Mouse (Mus musculus) kidney, embryonic 14.5 days (tissue): ENCODE data around the gene Arl4d. TPM values are rescaled to one million over a fixed set of nuclear protein-coding genes. Genes with fewer than 3 reads are reported as not detected.
A peak's percentile ranks its signal among the peaks of the same experiment; 100 is the strongest.

Experiments used
- ATAC-seq: fragments of 200-750 bp; cut with Nextera tagmentation; 2 replicates; pipeline ENCODE4 v1.8.0; 2017; ENCODE audit warnings: moderate number of reproducible peaks, mild to moderate bottlenecking, moderate TSS enrichment, moderate library complexity; ENCODE audit not compliant: low FRiP score, low TSS enrichment
- H3K27ac ChIP-seq: fragments of 300-500 bp; sonication (generic); 2 replicates; pipeline ENCODE4 v1.5.1; 2014; ENCODE audit warnings: low read depth, mild to moderate bottlenecking, low read length, moderate library complexity, mixed read lengths
- H3K27me3 ChIP-seq: fragments of 300-500 bp; sonication (generic); 2 replicates; pipeline ENCODE4 v1.6.1; 2014; ENCODE audit warnings: mild to moderate bottlenecking, low read length; ENCODE audit not compliant: control insufficient read depth, insufficient read depth
- H3K36me3 ChIP-seq: fragments of 300-500 bp; sonication (generic); 2 replicates; pipeline ENCODE4 v1.6.1; 2014; ENCODE audit warnings: low read length, mixed read lengths; ENCODE audit not compliant: control insufficient read depth, insufficient read depth
- H3K4me1 ChIP-seq: fragments of 300-500 bp; sonication (generic); 2 replicates; pipeline ENCODE4 v1.6.1; 2014; ENCODE audit warnings: low read length, mixed read lengths; ENCODE audit not compliant: control insufficient read depth, insufficient read depth
- H3K4me2 ChIP-seq: fragments of 300-500 bp; sonication (generic); replicated peaks from 2 replicates; pipeline ENCODE4 v1.6.1; 2014; ENCODE audit warnings: low read depth, mild to moderate bottlenecking, low read length
- H3K4me3 ChIP-seq: fragments of 300-500 bp; sonication (generic); 2 replicates; pipeline ENCODE4 v1.5.1; 2014; ENCODE audit warnings: mild to moderate bottlenecking, low read length
- H3K9ac ChIP-seq: fragments of 300-500 bp; sonication (generic); 2 replicates; pipeline ENCODE4 v1.6.1; 2014; ENCODE audit warnings: low read depth, mild to moderate bottlenecking, low read length, moderate library complexity
- H3K9me3 ChIP-seq: fragments of 300-500 bp; sonication (generic); 2 replicates; pipeline ENCODE4 v1.6.1; 2016; ENCODE audit warnings: low read length; ENCODE audit not compliant: control insufficient read depth
- WGBS: fragments of 180-500 bp; shearing (Covaris S2); extraction: QIAGEN DNeasy Blood & Tissue Kit; methylation state at CpG from one replicate; pipeline ENCODE4 v1.1.7; 2014; 5-methylcytosine and 5-hydroxymethylcytosine counted together
- polyA plus RNA-seq: library from polyadenylated mRNA; unstranded; fragments of >200 nt; fragmentation: Nextera tagmentation; extraction: Ambion mirVana; gene quantifications from 2 replicates; pipeline ENCODE4 v1.2.1, GENCODE M21; 2014

Arl4d gene
- polyA plus RNA-seq, 1 experiment from 2014 or later, result 2.4 TPM

GRCm38 (mm10) chr11:101682410-101682960 is 17.1 kb downstream of the Arl4d start:
- no peak overlapping the region for H3K9ac ChIP-seq
- no peak overlapping the region for H3K4me2 ChIP-seq
- H3K27me3 ChIP-seq, result no peaks in the 10 kb centered on the region
- H3K4me3 ChIP-seq, result no peak overlapping the region
- ATAC-seq, result no peak
- H3K36me3 ChIP-seq, result no peaks in the 10 kb centered on the region
- 71% methylated on average over 7 of the region's 7 CpGs for WGBS
- no peaks in the 10 kb centered on the region for H3K9me3 ChIP-seq
- no peaks in the 10 kb centered on the region for H3K4me1 ChIP-seq
- no peak overlapping the region for H3K27ac ChIP-seq

- no peak overlapping the region for H3K4me3 ChIP-seq
- 0 out of 2 replicates have a peak overlapping the region, but pooled peaks have one; percentile 37 for H3K27ac ChIP-seq
- H3K4me2 ChIP-seq, result no peak overlapping the region
- H3K4me1 ChIP-seq, result peaks cover 6% of the 10 kb centered on the region; the same call in 1 of the 2 replicates
- WGBS, result 46% methylated on average over 13 of the region's 13 CpGs
- ATAC-seq, result 0 out of 2 replicates have a peak, but pooled peaks have one; percentile 57
- no peaks in the 10 kb centered on the region for H3K36me3 ChIP-seq
- H3K9me3 ChIP-seq, result no peaks in the 10 kb centered on the region
- H3K27me3 ChIP-seq, result no peaks in the 10 kb centered on the region
- H3K9ac ChIP-seq, result no peak overlapping the region; the same call in 1 of the 2 replicates
Measured at GRCm38 (mm10) chr11:101687351-101688301, 22.3 kb downstream of the Arl4d start.

GRCm38 (mm10) chr11:101689701-101690113 is 24.4 kb downstream of the Arl4d start:
- Histone ChIP-seq H3K27me3 (no peaks in the 10 kb centered on the region), H3K4me1 (peaks cover 6% of the 10 kb centered on the region; the same call in 1 of the 2 replicates), H3K9ac (no peak overlapping the region), H3K4me2 (no peak overlapping the region), H3K4me3 (no peak overlapping the region), H3K36me3 (no peaks in the 10 kb centered on the region), H3K27ac (no peak overlapping the region), H3K9me3 (no peaks in the 10 kb centered on the region)
- ATAC-seq, result no peak
- WGBS, result 73% methylated on average over 10 of the region's 10 CpGs

- no peak overlapping the region for H3K9ac ChIP-seq
- WGBS, result 77% methylated on average over 5 of the region's 5 CpGs
- no peaks in the 10 kb centered on the region for H3K27me3 ChIP-seq
- no peaks in the 10 kb centered on the region for H3K9me3 ChIP-seq
- H3K4me3 ChIP-seq, result no peak overlapping the region
- H3K36me3 ChIP-seq, result no peaks in the 10 kb centered on the region
- peaks cover 7% of the 10 kb centered on the region for H3K4me1 ChIP-seq
- no peak overlapping the region for H3K27ac ChIP-seq
- no peak for ATAC-seq
- H3K4me2 ChIP-seq, result no peak overlapping the region
Measured at GRCm38 (mm10) chr11:101690326-101690725, 25.0 kb downstream of the Arl4d start.

- WGBS, result under 1% methylated on average over 20 of the region's 20 CpGs
Measured at GRCm38 (mm10) chr11:101695906-101696661, 30.7 kb downstream of the Arl4d start.

GRCm38 (mm10) chr11:101697156-101697861 is 32.0 kb downstream of the Arl4d start:
- Histone ChIP-seq H3K36me3 (no peaks in the 10 kb centered on the region), H3K4me1 (peaks cover 28% of the 10 kb centered on the region), H3K27me3 (no peaks in the 10 kb centered on the region), H3K27ac (peak overlapping the region; percentile 48; the same call in 1 of the 2 replicates), H3K9me3 (no peaks in the 10 kb centered on the region), H3K4me2 (no peak overlapping the region), H3K9ac (no peak overlapping the region), H3K4me3 (no peak overlapping the region)
- no peak for ATAC-seq
- WGBS, result 91% methylated on average over 9 of the region's 9 CpGs

More at GRCm38 (mm10) chr11:101695906-101696661, 30.7 kb downstream of the Arl4d start:
- no peaks in the 10 kb centered on the region for H3K36me3 ChIP-seq
- peak overlapping the region; percentile 73 for H3K27ac ChIP-seq
- H3K4me1 ChIP-seq, result peaks cover 28% of the 10 kb centered on the region
- peak; percentile 40; the same call in 1 of the 2 replicates for ATAC-seq
- peak overlapping the region; percentile 30 for H3K4me3 ChIP-seq
- no peaks in the 10 kb centered on the region for H3K9me3 ChIP-seq
- peak overlapping the region; percentile 54 for H3K4me2 ChIP-seq
- no peaks in the 10 kb centered on the region for H3K27me3 ChIP-seq
- peak overlapping the region; percentile 54 for H3K9ac ChIP-seq

GRCm38 (mm10) chr11:101698114-101698513 is 32.8 kb downstream of the Arl4d start:
- no peak overlapping the region for H3K4me2 ChIP-seq
- H3K9ac ChIP-seq, result no peak overlapping the region
- ATAC-seq, result no peak
- H3K9me3 ChIP-seq, result no peaks in the 10 kb centered on the region
- H3K27me3 ChIP-seq, result no peaks in the 10 kb centered on the region
- no peak overlapping the region for H3K4me3 ChIP-seq
- no peak overlapping the region for H3K27ac ChIP-seq
- no peaks in the 10 kb centered on the region for H3K36me3 ChIP-seq
- H3K4me1 ChIP-seq, result peaks cover 28% of the 10 kb centered on the region

- no peaks in the 10 kb centered on the region for H3K27me3 ChIP-seq
- H3K36me3 ChIP-seq, result no peaks in the 10 kb centered on the region
- no peak overlapping the region for H3K4me3 ChIP-seq
- 0 out of 2 replicates have a peak overlapping the region, but pooled peaks have one; percentile 28 for H3K9ac ChIP-seq
- H3K4me2 ChIP-seq, result no peak overlapping the region
- no peaks in the 10 kb centered on the region for H3K9me3 ChIP-seq
- peaks cover 39% of the 10 kb centered on the region for H3K4me1 ChIP-seq
- H3K27ac ChIP-seq, result no peak overlapping the region
- 95% methylated on average over 1 of the region's 1 CpGs for WGBS
- ATAC-seq, result no peak
Measured at GRCm38 (mm10) chr11:101699556-101699955, 34.2 kb downstream of the Arl4d start.
